ENCODE assay signal across 8 mouse cellular contexts in genomic region chr5:34525663-34526476, GRCm38 (mm10). TPM values are rescaled to one million over a fixed set of nuclear protein-coding genes. Genes with fewer than 3 reads are reported as not detected.
DNase-seq lines count a peak whose midpoint lies in the region; ATAC-seq lines count a peak whose summit lies in the region.

TSS of gene Sh3bp2 (plus strand) at chr5:34525838.

- no peaks in the 10 kb centered on the region for H3K9me3 ChIP-seq in intestine, embryonic 16.5 days (ENCODE audit: control insufficient read depth, low read length)
- H3K9me3 ChIP-seq in midbrain, embryonic 10.5 days (replicated peaks), result no peaks in the 10 kb centered on the region

- H3K4me2 ChIP-seq in intestine, embryonic 16.5 days (ENCODE audit: low read depth, low read length), result peak within 1 kb of the TSS; percentile 80

- WGBS in intestine, embryonic 16.5 days, result 3% methylated on average over 36 of the region's 38 CpGs
- 3% methylated on average over 38 of the region's 38 CpGs for WGBS in midbrain, embryonic 10.5 days

- H3K4me1 ChIP-seq in intestine, embryonic 16.5 days (ENCODE audit: control insufficient read depth, insufficient read depth, low read length), result peaks cover 9% of the 10 kb centered on the region; the same call in 1 of the 2 replicates
- H3K4me1 ChIP-seq in midbrain, embryonic 10.5 days, result peaks cover 12% of the 10 kb centered on the region

- intact Hi-C loops in left cerebral cortex, postnatal 36 days (cut with DNase I), result loop anchor here (5.0 kb wide), 1 partner anchor 46 kb away; the partner anchor contains the start of gene Add1

- H3K9ac ChIP-seq in intestine, embryonic 16.5 days (ENCODE audit: low read depth, low read length), result peak within 1 kb of the TSS; percentile 69

- H3K4me3 ChIP-seq in intestine, embryonic 16.5 days (ENCODE audit: low read length), result peak within 1 kb of the TSS; percentile 63
- peak within 1 kb of the TSS; percentile 65 for H3K4me3 ChIP-seq in midbrain, embryonic 10.5 days

- DNase-seq in adrenal gland, adult 2 months, result peak; percentile 99
- DNase-seq in embryo, embryonic 11.5 days (ENCODE audit: low read depth, low spot score), result peak; percentile 74
- DNase-seq in gastrocnemius, postnatal 4 days (ENCODE audit: low spot score in 2 of 2), result peak; percentile 89 to 95
- DNase-seq in left cerebral cortex, postnatal 36 days (ENCODE audit: low spot score in 2 of 2), result peak; percentile 77 to 79
- DNase-seq in midbrain, embryonic 10.5 days (ENCODE audit: low spot score), result peak; percentile 90
- DNase-seq in right cerebral cortex, postnatal 36 days (ENCODE audit: low spot score in 2 of 2), result peak; percentile 69 to 70
- DNase-seq in urinary bladder, postnatal 4 days (ENCODE audit: low spot score in 2 of 2), result peak; percentile 92 to 98

- no peak within 1 kb of the TSS for H3K27ac ChIP-seq in intestine, embryonic 16.5 days (ENCODE audit: low read length)
- H3K27ac ChIP-seq in midbrain, embryonic 10.5 days (replicated peaks), result peak within 1 kb of the TSS; percentile 69; the same call in 1 of the 2 replicates

- H3K27me3 ChIP-seq in intestine, embryonic 16.5 days (replicated peaks; ENCODE audit: control insufficient read depth, insufficient read depth, low read length), result no peaks in the 10 kb centered on the region
- peaks cover 30% of the 10 kb centered on the region for H3K27me3 ChIP-seq in midbrain, embryonic 10.5 days (ENCODE audit: low read depth, poor library complexity, severe bottlenecking)

- H3K36me3 ChIP-seq in intestine, embryonic 16.5 days (ENCODE audit: control insufficient read depth, insufficient read depth, low read length), result no peaks in the 10 kb centered on the region
- H3K36me3 ChIP-seq in midbrain, embryonic 10.5 days, result no peaks in the 10 kb centered on the region

- ATAC-seq in intestine, embryonic 16.5 days, result peak; percentile 96

RNA-seq across cellular contexts. Expression of gene Sh3bp2, which starts in this region (rescaled TPM):
- total RNA-seq in adrenal gland, adult 2 months (2021), result 10 to 100 TPM; 15.5 to 31.7 TPM
- 14.7 and 15.9 TPM in 2 replicates for polyA plus RNA-seq in adrenal gland, adult 2 months (2012; rRNA removed)
- total RNA-seq in gastrocnemius, postnatal 4 days (2021), result 1 to 10 TPM; 4.9 to 5.4 TPM
- 3.4 and 3.7 TPM in 2 replicates for polyA plus RNA-seq in intestine, embryonic 16.5 days (2015; fragmentation: Nextera tagmentation; extraction: Ambion mirVana)
- 1 to 10 TPM; 2.6 to 3.7 TPM for total RNA-seq in left cerebral cortex, postnatal 36 days (2021)
- 6.4 and 10.3 TPM in 2 replicates for polyA plus RNA-seq in midbrain, embryonic 10.5 days (2016; fragmentation: Nextera tagmentation; extraction: Ambion mirVana)
